In the genomic region with DNA sequence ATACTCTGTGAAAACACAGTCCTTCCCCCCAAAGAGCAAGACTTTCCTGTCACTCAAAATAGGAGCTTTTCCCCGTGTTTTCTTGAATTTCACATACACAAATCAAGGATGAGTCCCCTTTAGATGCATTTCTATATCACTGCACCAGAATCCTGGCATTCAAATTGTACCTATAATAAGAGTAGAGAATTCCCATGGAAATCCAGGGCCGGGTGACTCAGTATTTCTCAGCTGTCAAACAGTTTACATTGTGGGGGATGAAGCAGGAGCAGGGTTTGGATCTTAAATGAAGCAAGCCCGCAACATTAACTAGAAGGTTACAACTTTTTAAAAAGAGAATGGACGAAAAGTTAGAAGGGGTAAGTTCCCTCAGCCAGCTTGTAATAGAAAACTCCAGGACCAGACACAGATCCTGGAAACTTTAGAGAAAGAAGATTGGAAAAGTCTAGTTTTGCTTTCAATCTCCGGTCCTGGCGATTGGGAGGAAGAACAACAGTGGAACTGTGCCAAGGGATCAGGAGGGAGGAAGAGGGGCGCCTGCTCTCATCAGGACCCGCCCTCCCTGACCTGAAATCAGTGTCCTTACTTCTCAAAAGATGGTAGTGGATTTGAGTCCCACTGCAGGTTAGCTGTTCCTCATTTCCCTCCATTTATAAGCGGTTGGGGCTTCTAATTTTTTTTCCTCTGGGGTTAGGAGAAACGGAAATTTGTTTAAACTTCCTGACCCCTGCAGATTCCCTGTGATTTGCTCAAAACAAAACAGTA, we compare ENCODE assay signal across 8 mouse cellular contexts.
DNase-seq lines count a peak whose midpoint lies in the region; TF ChIP-seq lines count a peak whose summit lies in the region.

No protein-coding gene starts in this region.

- 0 out of 2 replicates have a peak overlapping the region, but pooled peaks have one; percentile 22 for H3K27ac ChIP-seq in spleen, adult 2 months (ENCODE audit: insufficient read depth, low read length)
- peak overlapping the region; percentile 76 for H3K27ac ChIP-seq in hindbrain, embryonic 10.5 days
- H3K27ac ChIP-seq in limb, embryonic 10.5 days = peak overlapping the region; percentile 73
- H3K27ac ChIP-seq in midbrain, embryonic 10.5 days (replicated peaks) = peak overlapping the region; percentile 76
- no peak overlapping the region for H3K27ac ChIP-seq in thymus, adult 2 months (ENCODE audit: control insufficient read depth, insufficient read depth, low read length)

- H3K36me3 ChIP-seq in spleen, adult 2 months (ENCODE audit: control insufficient read depth, insufficient read depth, low read length) = no peaks in the 10 kb centered on the region
- no peaks in the 10 kb centered on the region for H3K36me3 ChIP-seq in hindbrain, embryonic 10.5 days
- no peaks in the 10 kb centered on the region for H3K36me3 ChIP-seq in limb, embryonic 10.5 days
- H3K36me3 ChIP-seq in midbrain, embryonic 10.5 days = no peaks in the 10 kb centered on the region
- H3K36me3 ChIP-seq in thymus, adult 2 months (ENCODE audit: control insufficient read depth, insufficient read depth, low read length) = no peaks in the 10 kb centered on the region

- TF ChIP-seq POLR2A in spleen, adult 2 months (IDR thresholded peaks at IDR 0.05; ENCODE audit: low read depth, low read length) = no peak
- TF ChIP-seq POLR2A in thymus, adult 2 months (IDR thresholded peaks at IDR 0.05; ENCODE audit: control insufficient read depth, extremely low read depth, insufficient read depth, low read length, poor library complexity) = no peak

- 30% methylated on average over 10 of the region's 10 CpGs for WGBS in spleen, adult 2 months
- WGBS in hindbrain, embryonic 10.5 days = under 1% methylated on average over 10 of the region's 10 CpGs
- 6% methylated on average over 10 of the region's 10 CpGs for WGBS in limb, embryonic 10.5 days
- WGBS in midbrain, embryonic 10.5 days = 4% methylated on average over 10 of the region's 10 CpGs
- WGBS in thymus, adult 2 months = 35% methylated on average over 10 of the region's 10 CpGs

- TF ChIP-seq CTCF in spleen, adult 2 months (IDR thresholded peaks at IDR 0.05; ENCODE audit: extremely low read depth, insufficient read depth, insufficient read length, insufficient replicate concordance) = no peak
- no peak for TF ChIP-seq CTCF in thymus, adult 2 months (IDR thresholded peaks at IDR 0.05; ENCODE audit: borderline replicate concordance, control insufficient read depth, extremely low read depth, insufficient read depth, low read length, poor library complexity)

- DNase-seq in spleen, adult 2 months (ENCODE audit: low read depth in 1 of 2, low spot score in 2 of 2) = no peak
- DNase-seq in spleen, adult 18-20 months = no peak
- DNase-seq in fibroblast of lung, adult 2 months (ENCODE audit: low read depth) = peak; percentile 39
- peak; percentile 31 for DNase-seq in hindbrain, embryonic 10.5 days (ENCODE audit: low spot score)
- DNase-seq in limb, embryonic 10.5 days (ENCODE audit: low spot score) = peak; percentile 35
- peak; percentile 36 for DNase-seq in midbrain, embryonic 10.5 days (ENCODE audit: low spot score)
- no peak for DNase-seq in thymus, adult 2 months
- no peak for DNase-seq in thymus, postnatal 36 days

- no peaks in the 10 kb centered on the region for H3K9me3 ChIP-seq in hindbrain, embryonic 10.5 days
- H3K9me3 ChIP-seq in limb, embryonic 10.5 days (replicated peaks) = no peaks in the 10 kb centered on the region
- no peaks in the 10 kb centered on the region for H3K9me3 ChIP-seq in midbrain, embryonic 10.5 days (replicated peaks)

- no peak overlapping the region for H3K4me3 ChIP-seq in spleen, adult 2 months (ENCODE audit: extremely low read depth, insufficient read depth, insufficient read length)
- peak overlapping the region; percentile 47 for H3K4me3 ChIP-seq in hindbrain, embryonic 10.5 days
- peak overlapping the region; percentile 44 for H3K4me3 ChIP-seq in limb, embryonic 10.5 days
- H3K4me3 ChIP-seq in midbrain, embryonic 10.5 days = peak overlapping the region; percentile 54
- no peak overlapping the region for H3K4me3 ChIP-seq in thymus, adult 2 months (ENCODE audit: control insufficient read depth, insufficient read depth, low read length)

- no peaks in the 10 kb centered on the region; the same call in 1 of the 2 replicates for H3K4me1 ChIP-seq in spleen, adult 2 months (ENCODE audit: control insufficient read depth, insufficient read depth, insufficient read length)
- peaks cover 50% of the 10 kb centered on the region for H3K4me1 ChIP-seq in hindbrain, embryonic 10.5 days (replicated peaks)
- peaks cover 43% of the 10 kb centered on the region for H3K4me1 ChIP-seq in limb, embryonic 10.5 days
- peaks cover 47% of the 10 kb centered on the region for H3K4me1 ChIP-seq in midbrain, embryonic 10.5 days
- H3K4me1 ChIP-seq in thymus, adult 2 months (replicated peaks; ENCODE audit: control insufficient read depth, insufficient read depth, low read length) = peaks cover 2% of the 10 kb centered on the region; the same call in 1 of the 2 replicates

- H3K27me3 ChIP-seq in spleen, adult 2 months (ENCODE audit: control insufficient read depth, insufficient read depth, low read length) = no peaks in the 10 kb centered on the region
- 0 out of 2 replicates have a peak, but pooled peaks cover 3% of the 10 kb centered on the region for H3K27me3 ChIP-seq in hindbrain, embryonic 10.5 days (ENCODE audit: insufficient read depth, poor library complexity, severe bottlenecking)
- H3K27me3 ChIP-seq in limb, embryonic 10.5 days (ENCODE audit: low read depth, poor library complexity, severe bottlenecking) = no peaks in the 10 kb centered on the region
- H3K27me3 ChIP-seq in midbrain, embryonic 10.5 days (ENCODE audit: low read depth, poor library complexity, severe bottlenecking) = peaks cover 19% of the 10 kb centered on the region
- H3K27me3 ChIP-seq in thymus, adult 2 months (ENCODE audit: control insufficient read depth, insufficient read depth, low read length) = no peaks in the 10 kb centered on the region

Comparison
In these comparisons a context has a peak if more than half of its experiments do, and no peak if none do; other contexts are left out.
1. DNase-seq: peak in fibroblast of lung, adult 2 months (single experiment), hindbrain, embryonic 10.5 days (single experiment), limb, embryonic 10.5 days (single experiment) and midbrain, embryonic 10.5 days (single experiment); none in spleen, adult 2 months (0 of 2), spleen, adult 18-20 months (0 of 2), thymus, adult 2 months (single experiment) and thymus, postnatal 36 days (0 of 2).
2. H3K4me3 ChIP-seq: peak in hindbrain, embryonic 10.5 days (single experiment), limb, embryonic 10.5 days (single experiment) and midbrain, embryonic 10.5 days (single experiment); none in spleen, adult 2 months (single experiment) and thymus, adult 2 months (single experiment).